In genomic region chr13:44121932-44122331, GRCm38 (mm10) we compare ENCODE assay signal across 18 mouse cellular contexts.
A peak's percentile ranks its signal among the peaks of the same experiment; 100 is the strongest.
DNase-seq lines count a peak whose midpoint lies in the region; ATAC-seq and TF ChIP-seq lines count a peak whose summit lies in the region.
"Had no signal": no experiment of that assay in that cellular context is flagged by ENCODE, and none has a peak within 500 bp of the region (broad histone marks: within the 10 kb centered on the region; RNA-seq: fewer than 3 reads in every experiment).

No protein-coding gene starts in this region.

- no peak for TF ChIP-seq CTCF in CH12.LX (conservative IDR thresholded peaks at IDR 0.05 in 1 of 2, IDR thresholded peaks at IDR 0.05 in 1 of 2; ENCODE audit: low read depth in 2 of 2, low read length in 2 of 2)

- 43% methylated on average over 7 of the region's 7 CpGs for WGBS in kidney, embryonic 15.5 days
- WGBS in hindbrain, embryonic 15.5 days: 60% methylated on average over 7 of the region's 7 CpGs

- H3K27ac ChIP-seq in kidney, embryonic 15.5 days: 0 out of 2 replicates have a peak overlapping the region, but pooled peaks have one; percentile 9
- H3K27ac ChIP-seq in CH12.LX (ENCODE audit: insufficient read depth, low read depth): no peak overlapping the region
- H3K27ac ChIP-seq in hindbrain, embryonic 15.5 days (replicated peaks): 0 out of 2 replicates have a peak overlapping the region, but pooled peaks have one; percentile 33
- H3K27ac ChIP-seq: gastrocnemius, adult 2 months; liver, embryonic 14.5 days; stomach, embryonic 15.5 days had no signal

- no peaks in the 10 kb centered on the region for H3K79me2 ChIP-seq in CH12.LX (replicated peaks; ENCODE audit: control insufficient read depth, extremely low read depth, insufficient read depth, poor library complexity, severe bottlenecking)

- no peak for TF ChIP-seq EP300 in CH12.LX (IDR thresholded peaks at IDR 0.05; ENCODE audit: low read length)

- no peak for DNase-seq in kidney, adult 11 months
- DNase-seq in CH12.LX (ENCODE audit: extremely low read depth): no peak
- DNase-seq in ES-CJ7 (ENCODE audit: low read depth, low spot score): peak; percentile 64
- DNase-seq in ovary, postnatal 36 days (ENCODE audit: low spot score): no peak
- no peak for DNase-seq in kidney, adult 18-20 months
- DNase-seq: adrenal gland, adult 2 months; cerebellum, adult 11-12 months; gastrocnemius, adult 2 months; heart, postnatal 14 days; lung, postnatal 10 days had no signal

- no peaks in the 10 kb centered on the region for H3K9me3 ChIP-seq in kidney, embryonic 15.5 days (replicated peaks)
- H3K9me3 ChIP-seq in CH12.LX (replicated peaks; ENCODE audit: low read length): no peaks in the 10 kb centered on the region
- no peaks in the 10 kb centered on the region for H3K9me3 ChIP-seq in hindbrain, embryonic 15.5 days
- H3K9me3 ChIP-seq: embryonic facial prominence, embryonic 13.5 days; stomach, embryonic 15.5 days had no signal

- no peak overlapping the region for H3K4me3 ChIP-seq in kidney, embryonic 15.5 days (replicated peaks)
- no peak overlapping the region for H3K4me3 ChIP-seq in CH12.LX (replicated peaks in 1 of 3; ENCODE audit: low read depth in 2 of 3, low read length in 2 of 3, poor library complexity in 1 of 3)
- no peak overlapping the region for H3K4me3 ChIP-seq in hindbrain, embryonic 15.5 days
- H3K4me3 ChIP-seq: embryonic facial prominence, embryonic 13.5 days; gastrocnemius, adult 2 months; megakaryocyte, embryonic 14.5 days; myocyte; stomach, embryonic 15.5 days had no signal

- in situ Hi-C loops in CH12.LX (cut with MboI; ENCODE audit: low pct_ligation_motif_present, low pct_unique_long_range_greater_than_20kb, low sequenced_read_pairs): no loop called here

- no peak overlapping the region for H3K9ac ChIP-seq in kidney, embryonic 15.5 days
- H3K9ac ChIP-seq in CH12.LX (ENCODE audit: insufficient read depth, low read depth): no peak overlapping the region
- no peak overlapping the region for H3K9ac ChIP-seq in hindbrain, embryonic 15.5 days
- H3K9ac ChIP-seq: embryonic facial prominence, embryonic 13.5 days; liver, embryonic 14.5 days; stomach, embryonic 15.5 days had no signal

- ATAC-seq in kidney, embryonic 15.5 days (replicated peaks; ENCODE audit: low FRiP score): no peak
- no peak for ATAC-seq in hindbrain, embryonic 15.5 days (ENCODE audit: low FRiP score, low read depth)
- ATAC-seq: intestine, postnatal 0 days had no signal

- no peaks in the 10 kb centered on the region for H3K27me3 ChIP-seq in kidney, embryonic 15.5 days
- H3K27me3 ChIP-seq in CH12.LX (replicated peaks): no peaks in the 10 kb centered on the region
- no peaks in the 10 kb centered on the region for H3K27me3 ChIP-seq in hindbrain, embryonic 15.5 days
- H3K27me3 ChIP-seq: embryonic facial prominence, embryonic 13.5 days; stomach, embryonic 15.5 days had no signal

- no peak overlapping the region for H3K4me2 ChIP-seq in kidney, embryonic 15.5 days
- 0 out of 2 replicates have a peak overlapping the region, but pooled peaks have one; percentile 9 for H3K4me2 ChIP-seq in CH12.LX (ENCODE audit: insufficient read depth, low read depth, poor library complexity, severe bottlenecking)
- H3K4me2 ChIP-seq in hindbrain, embryonic 15.5 days: no peak overlapping the region
- H3K4me2 ChIP-seq: stomach, embryonic 15.5 days had no signal

- H3K4me1 ChIP-seq in kidney, embryonic 15.5 days: peaks cover 41% of the 10 kb centered on the region
- H3K4me1 ChIP-seq in CH12.LX (ENCODE audit: control insufficient read depth in 1 of 2, insufficient read depth in 2 of 2): peaks cover 0 to 6% of the 10 kb centered on the region in 2 experiments; a peak in 2 of 4 replicates
- H3K4me1 ChIP-seq in hindbrain, embryonic 15.5 days (replicated peaks): peaks cover 9% of the 10 kb centered on the region

- no peaks in the 10 kb centered on the region for H3K36me3 ChIP-seq in kidney, embryonic 15.5 days
- no peaks in the 10 kb centered on the region for H3K36me3 ChIP-seq in CH12.LX (replicated peaks in 1 of 2; ENCODE audit: control insufficient read depth in 1 of 2, insufficient read depth in 1 of 2, low read length in 1 of 2)
- H3K36me3 ChIP-seq in hindbrain, embryonic 15.5 days: no peaks in the 10 kb centered on the region
- H3K36me3 ChIP-seq: embryonic facial prominence, embryonic 13.5 days; stomach, embryonic 15.5 days had no signal

- TF ChIP-seq RAD21 in CH12.LX (IDR thresholded peaks at IDR 0.05; ENCODE audit: low read depth, low read length): no peak

- dilution Hi-C loops in CH12.LX (cut with MboI; ENCODE audit: extremely low pct_ligation_motif_present, extremely low pct_unique_long_range_greater_than_20kb, low sequenced_read_pairs): no loop called here

- TF ChIP-seq POLR2A in CH12.LX (IDR thresholded peaks at IDR 0.05; ENCODE audit: low read depth, low read length): no peak

TF ChIP-seq in CH12.LX, 34 proteins besides CTCF, POLR2A, EP300 and RAD21:
- TF ChIP-seq MAX (IDR thresholded peaks at IDR 0.05; ENCODE audit: low read length): no peak
- TF ChIP-seq BHLHE40 (IDR thresholded peaks at IDR 0.05; ENCODE audit: low read depth, low read length): peak; percentile 39
- no peak for TF ChIP-seq E2F4 (IDR thresholded peaks at IDR 0.05; ENCODE audit: insufficient replicate concordance, low read depth, low read length)
- peak; percentile 37 for TF ChIP-seq USF1 (IDR thresholded peaks at IDR 0.05; ENCODE audit: low read depth, low read length)
- no peak for TF ChIP-seq SMC3 (IDR thresholded peaks at IDR 0.05; ENCODE audit: low read depth, low read length)
- no peak for TF ChIP-seq GABPA (IDR thresholded peaks at IDR 0.05; ENCODE audit: insufficient replicate concordance, low read depth, low read length)
- 0 out of 2 replicates have a peak, but pooled peaks have one; percentile 15 for TF ChIP-seq USF2 (conservative IDR thresholded peaks at IDR 0.05; ENCODE audit: low read depth, low read length)
